Mouse (Mus musculus) left cerebral cortex, adult 6 months (tissue): ENCODE results near the gene Tnfsf4. TPM values are rescaled to one million over a fixed set of nuclear protein-coding genes. Genes with fewer than 3 reads are reported as not detected.

Experiments used
- long read RNA-seq, 2 experiments: library from polyadenylated mRNA; unstranded; transcript quantifications; one replicate each; pipeline ENCODE4 v2.0.0; 2019 to 2020
- polyA plus RNA-seq: library from polyadenylated mRNA; unstranded; fragments of <200 nt; fragmentation: Nextera tagmentation; gene quantifications from 2 replicates; pipeline ENCODE4 v1.2.3, GENCODE M21; 2021

Gene Tnfsf4
- not detected in 2 replicates for polyA plus RNA-seq
- long read RNA-seq, experiment 1: 0 reads
- long read RNA-seq, experiment 2: 0 reads

GRCm38 (mm10) chr1:161394931-161395459 is at the start of gene Tnfsf4:
Gene Tnfsf4, plus strand, starts transcription at chr1:161395409.

Other genes with a start within 250 kb of the Tnfsf4 start
- not detected in 2 replicates for gene Tex50, start 236.1 kb upstream of the Tnfsf4 start, polyA plus RNA-seq
- 1,064 and 1,120 TPM in 2 replicates for gene Prdx6, start 144.2 kb upstream of the Tnfsf4 start, polyA plus RNA-seq
- gene Tnfsf18, start 99.2 kb downstream of the Tnfsf4 start, polyA plus RNA-seq: not detected in 2 replicates